Mouse (Mus musculus) spleen, postnatal 36 days (tissue): ENCODE results near the gene Helq.

Experiments
- DNase-seq, 2 experiments: peaks; one replicate each; pipeline ENCODE4 v3.0.0; 2022; ENCODE audit warnings: low spot score in 2 of 2, mixed read lengths in 1 of 2

The Helq gene

GRCm38 (mm10) chr5:100798165-100798860, at the start of gene Helq, which contains the start of gene Mrps18c:
TSS of gene Helq (minus strand) at chr5:100798598.
TSS of gene Mrps18c (plus strand) at chr5:100798627.
- DNase-seq, result peak; percentile 86 to 91

- DNase-seq, result no peak
Measured at GRCm38 (mm10) chr5:100847143-100847542, 48.7 kb upstream of the Helq start.

GRCm38 (mm10) chr5:100846599-100846920, 48.2 kb upstream of the Helq start:
- no peak for DNase-seq

GRCm38 (mm10) chr5:100845848-100846598, 47.6 kb upstream of the Helq start:
- peak; percentile 61 to 69 for DNase-seq

- DNase-seq, result no peak
Measured at GRCm38 (mm10) chr5:100845485-100845847, 47.1 kb upstream of the Helq start, which contains the start of gene Gpat3. TSS of gene Gpat3 (plus strand) at chr5:100845713.

- no peak for DNase-seq
Measured at GRCm38 (mm10) chr5:100844485-100844884, 46.1 kb upstream of the Helq start.

- DNase-seq, result no peak
Measured at GRCm38 (mm10) chr5:100837907-100838306, 39.5 kb upstream of the Helq start.

GRCm38 (mm10) chr5:100835862-100836538, 37.6 kb upstream of the Helq start:
- DNase-seq, result no peak

GRCm38 (mm10) chr5:100833841-100834240, 35.4 kb upstream of the Helq start:
- DNase-seq, result no peak

GRCm38 (mm10) chr5:100832680-100833079, 34.3 kb upstream of the Helq start:
- no peak for DNase-seq

GRCm38 (mm10) chr5:100828701-100829100, 30.3 kb upstream of the Helq start:
- no peak for DNase-seq

GRCm38 (mm10) chr5:100826531-100826930, 28.1 kb upstream of the Helq start:
- no peak for DNase-seq

GRCm38 (mm10) chr5:100825975-100826374, 27.6 kb upstream of the Helq start:
- DNase-seq, result peak; percentile 10 to 19

- DNase-seq, result no peak
Measured at GRCm38 (mm10) chr5:100822826-100823225, 24.4 kb upstream of the Helq start.

- DNase-seq, result no peak
Measured at GRCm38 (mm10) chr5:100821375-100821774, 23.0 kb upstream of the Helq start.

GRCm38 (mm10) chr5:100820483-100821184, 22.2 kb upstream of the Helq start, which contains the start of gene Abraxas1:
TSS of gene Abraxas1 (minus strand) at chr5:100820965.
- peak; percentile 86 to 87 for DNase-seq

GRCm38 (mm10) chr5:100819568-100820480, 21.4 kb upstream of the Helq start:
- no peak for DNase-seq

- no peak for DNase-seq
Measured at GRCm38 (mm10) chr5:100818341-100818740, 19.9 kb upstream of the Helq start.

- no peak for DNase-seq
Measured at GRCm38 (mm10) chr5:100794084-100794483, 4.3 kb downstream of the Helq start.

GRCm38 (mm10) chr5:100792261-100792660, 6.1 kb downstream of the Helq start:
- no peak for DNase-seq

GRCm38 (mm10) chr5:100787527-100787926, 10.9 kb downstream of the Helq start:
- no peak for DNase-seq
